Mouse (Mus musculus) embryo, embryonic 11 days (tissue): ENCODE measurements around the gene Slc24a3.

ENCODE experiments used
- DNase-seq: peaks from one replicate; pipeline ENCODE4 v3.0.0-alpha.2; 2015

The Slc24a3 gene

GRCm38 (mm10) chr2:145460854-145461423, 293.4 kb downstream of the Slc24a3 start:
- DNase-seq: no peak

DNA sequence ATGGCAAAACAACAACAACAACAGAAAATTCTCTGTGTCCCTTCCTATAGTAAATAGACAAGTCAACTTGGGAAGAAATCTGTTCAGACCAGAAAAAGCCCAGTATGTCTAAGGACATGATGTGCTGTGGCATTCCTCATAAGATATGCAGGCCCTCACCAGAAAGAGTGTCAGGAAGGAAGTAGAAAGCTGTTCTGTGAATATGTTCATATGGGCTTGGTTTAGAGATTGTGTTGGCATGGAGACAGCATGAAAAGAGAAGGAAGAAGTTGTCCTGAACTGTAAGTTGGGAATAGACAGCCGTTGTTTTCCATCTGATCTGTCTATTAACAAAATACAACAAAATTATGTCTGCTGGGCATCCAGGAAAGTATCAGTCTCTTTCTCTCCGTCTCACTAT, 294.7 kb downstream of the Slc24a3 start:
- no peak for DNase-seq

- no peak for DNase-seq
Observed at GRCm38 (mm10) chr2:145468701-145469325, 301.3 kb downstream of the Slc24a3 start.

- DNase-seq: no peak
Observed at GRCm38 (mm10) chr2:145477484-145477883, 309.9 kb downstream of the Slc24a3 start.

- peak; percentile 5 for DNase-seq
Observed at GRCm38 (mm10) chr2:145479676-145480075, 312.1 kb downstream of the Slc24a3 start.

DNA sequence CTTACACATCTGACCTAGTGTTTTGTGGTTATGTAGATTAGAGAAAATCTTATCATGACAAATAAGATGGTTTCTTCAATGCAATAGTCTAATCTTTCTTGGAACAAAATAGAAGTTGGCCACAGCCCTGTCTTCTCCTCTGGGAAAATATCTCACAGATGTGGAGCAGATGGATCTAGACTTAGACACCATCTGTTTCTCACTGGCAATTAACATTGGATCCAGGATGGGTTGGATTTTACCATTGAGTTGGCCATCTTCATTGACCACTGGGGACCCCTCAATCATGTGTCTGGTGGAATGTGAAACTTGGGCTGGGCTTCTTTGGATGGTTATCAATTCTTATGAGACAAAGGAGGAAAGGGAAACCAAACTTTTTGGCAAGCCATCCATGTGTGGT, 332.7 kb downstream of the Slc24a3 start:
- DNase-seq: no peak

DNA sequence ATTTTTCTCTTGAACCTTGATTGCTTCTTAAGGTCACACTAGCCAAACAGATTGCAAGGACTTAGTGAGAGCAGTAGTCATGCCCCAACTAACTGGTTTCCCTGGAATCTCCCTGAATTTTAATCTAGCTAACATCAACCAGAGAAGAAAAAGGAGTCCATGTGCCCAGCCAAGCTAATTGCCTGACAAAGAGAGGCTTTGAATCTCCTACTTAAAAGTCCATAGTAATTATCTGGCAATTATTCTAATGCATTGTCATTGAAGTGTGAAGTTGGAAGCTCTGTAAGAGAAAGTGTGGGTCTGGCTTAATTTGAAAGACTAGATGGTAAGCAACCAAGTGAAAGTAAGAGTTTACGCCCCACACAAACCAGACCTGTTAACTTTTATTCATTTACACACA, 333.9 kb downstream of the Slc24a3 start:
- no peak for DNase-seq

- no peak for DNase-seq
Observed at GRCm38 (mm10) chr2:145507702-145508101, 340.1 kb downstream of the Slc24a3 start.

DNA sequence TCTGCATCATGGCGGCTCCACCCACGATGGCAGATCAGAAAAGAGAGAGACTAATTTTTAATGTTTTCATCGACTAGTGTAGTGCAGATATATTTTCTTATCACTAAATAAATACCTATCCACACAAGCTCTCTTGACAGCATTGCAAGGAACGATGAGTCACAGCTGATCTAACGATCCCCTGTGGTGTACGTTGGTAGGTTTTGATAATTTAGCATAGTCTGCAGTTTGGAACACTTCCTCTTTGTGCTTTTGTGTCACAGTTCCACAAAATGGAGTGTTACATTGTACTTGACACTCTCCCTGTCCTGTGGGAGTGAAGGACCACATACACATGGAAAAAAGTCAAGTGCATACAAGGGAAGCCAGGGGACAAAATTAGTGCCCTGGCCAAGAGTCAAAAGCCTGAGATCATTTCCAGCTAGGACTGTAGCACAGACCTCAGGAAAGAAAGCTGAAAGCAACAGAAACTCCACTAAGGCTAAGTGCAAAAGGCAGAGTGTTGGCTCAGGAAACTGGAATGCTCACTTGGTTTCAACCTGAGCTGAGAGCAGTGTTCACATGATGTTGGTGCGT, 343.2 kb downstream of the Slc24a3 start:
- DNase-seq: no peak

- no peak for DNase-seq
Observed at GRCm38 (mm10) chr2:145515956-145516355, 348.4 kb downstream of the Slc24a3 start.

- peak; percentile 77 for DNase-seq
Observed at GRCm38 (mm10) chr2:145517346-145517745, 349.8 kb downstream of the Slc24a3 start.

DNA sequence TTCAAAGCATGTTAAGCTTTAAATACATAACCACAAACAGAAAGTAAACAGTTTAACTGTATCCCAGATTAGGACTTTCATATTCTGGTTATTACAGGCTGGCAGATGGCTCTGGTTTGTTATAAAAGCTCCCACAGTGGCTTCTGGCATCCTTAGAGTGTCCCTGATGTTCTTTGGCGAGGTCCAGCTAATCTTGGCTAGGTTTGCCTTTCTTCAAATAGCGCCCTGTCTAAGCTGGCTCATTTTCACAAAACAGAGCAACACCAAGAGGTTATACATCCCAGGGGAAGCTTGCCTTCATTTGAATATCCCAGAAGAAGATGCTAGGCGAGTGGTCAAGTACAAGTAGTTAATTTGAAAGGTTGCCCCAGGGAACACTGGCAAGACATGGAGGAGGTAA, 354.5 kb downstream of the Slc24a3 start:
- no peak for DNase-seq

GRCm38 (mm10) chr2:145523381-145523780, 355.8 kb downstream of the Slc24a3 start:
- DNase-seq: no peak

- no peak for DNase-seq
Observed at GRCm38 (mm10) chr2:145527151-145527550, 359.6 kb downstream of the Slc24a3 start.

- no peak for DNase-seq
Observed at GRCm38 (mm10) chr2:145530941-145531353, 363.4 kb downstream of the Slc24a3 start.

DNA sequence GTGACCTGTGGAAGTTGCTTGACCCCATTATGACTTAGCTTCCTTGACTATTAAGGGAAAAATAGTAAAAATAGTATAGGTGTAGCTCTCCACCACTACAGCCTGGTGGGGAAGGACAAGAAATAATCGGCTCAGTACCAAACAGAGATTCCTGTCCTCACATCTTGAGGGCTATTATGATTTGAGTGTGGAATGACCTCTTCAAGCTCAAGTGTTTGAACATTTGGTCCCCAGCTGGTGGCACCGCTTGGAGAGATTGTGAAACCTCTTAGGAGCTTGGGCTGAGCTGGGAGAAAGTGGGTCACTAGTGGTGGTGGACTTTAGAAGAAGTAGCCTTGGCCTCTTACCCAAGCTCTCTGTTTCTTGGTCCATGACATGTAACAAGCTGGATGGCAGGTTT, 365.5 kb downstream of the Slc24a3 start:
- DNase-seq: no peak

- no peak for DNase-seq
Observed at GRCm38 (mm10) chr2:145535307-145535706, 367.8 kb downstream of the Slc24a3 start.

DNA sequence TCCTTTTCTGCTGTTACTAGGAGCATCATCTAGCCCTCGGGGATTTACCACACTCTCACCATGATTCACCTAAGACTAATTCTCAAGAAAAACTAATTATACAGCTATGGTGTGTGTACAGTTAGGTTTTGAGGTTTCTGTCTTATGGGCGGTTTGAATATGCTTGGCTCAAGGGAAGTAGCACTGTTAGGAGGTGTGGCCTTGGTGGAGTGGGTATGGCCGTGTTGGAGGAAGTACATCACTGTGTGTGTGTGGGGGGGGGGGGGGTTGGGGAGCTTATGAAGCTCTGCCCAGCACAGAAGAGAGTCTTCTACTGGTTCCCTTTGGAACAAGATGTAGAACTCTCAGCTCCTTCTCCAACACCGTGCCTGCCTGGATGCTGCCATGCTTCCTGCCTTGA, 368.2 kb downstream of the Slc24a3 start:
- DNase-seq: no peak

- no peak for DNase-seq
Observed at GRCm38 (mm10) chr2:145536986-145537385, 369.4 kb downstream of the Slc24a3 start.

DNA sequence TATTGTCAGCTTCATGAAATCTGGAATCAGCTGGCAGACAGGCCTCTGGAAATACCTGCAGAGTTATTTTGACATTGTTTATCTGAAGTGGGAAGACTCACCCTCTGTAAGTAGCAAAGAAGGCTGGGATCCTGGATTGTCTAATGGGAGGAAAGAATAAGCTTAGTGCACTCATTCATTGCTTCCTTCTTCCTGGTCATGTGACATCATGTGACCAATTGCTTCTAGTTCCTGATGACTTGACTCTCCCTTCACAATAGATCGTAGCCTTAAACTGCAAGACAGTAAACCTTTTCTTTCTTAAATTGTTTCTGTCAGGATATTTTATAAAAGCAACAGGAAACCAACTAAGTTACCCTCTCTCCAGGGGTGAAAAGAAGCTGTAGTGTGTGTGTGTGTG, 374.1 kb downstream of the Slc24a3 start:
- DNase-seq: no peak

- no peak for DNase-seq
Observed at GRCm38 (mm10) chr2:145546071-145546470, 378.5 kb downstream of the Slc24a3 start.

GRCm38 (mm10) chr2:145554722-145555252, 387.2 kb downstream of the Slc24a3 start:
- no peak for DNase-seq

DNA sequence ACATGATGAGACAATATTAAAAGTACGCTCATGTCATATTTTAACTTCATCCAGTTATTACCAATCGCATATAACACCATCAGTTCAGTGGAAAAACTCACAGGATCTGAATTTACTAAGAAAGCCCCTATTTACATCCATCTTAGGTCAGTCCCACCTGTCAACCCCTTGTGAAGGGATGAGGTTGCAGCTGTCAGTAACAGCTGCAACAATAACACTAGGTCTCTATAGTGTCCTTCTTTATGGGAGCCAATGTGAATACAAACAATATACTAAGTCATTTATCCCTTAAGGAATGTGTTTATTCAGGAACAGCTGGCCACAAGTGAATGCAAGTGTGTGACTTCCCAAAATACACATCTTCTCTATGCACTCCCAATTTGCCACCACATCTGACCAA, 388.2 kb downstream of the Slc24a3 start:
- DNase-seq: no peak

- peak; percentile 70 for DNase-seq
Observed at GRCm38 (mm10) chr2:145557361-145557931, 389.9 kb downstream of the Slc24a3 start.
